Mouse (Mus musculus) gastrocnemius, adult 2 months (tissue): ENCODE results near the gene Olfr877. TPM values are rescaled to one million over a fixed set of nuclear protein-coding genes. Genes with fewer than 3 reads are reported as not detected.

ENCODE experiments used
- DNase-seq: peaks from one replicate; pipeline ENCODE4 v3.0.0; 2022
- H3K27ac ChIP-seq: fragments of 200-600 bp; 2 replicates; pipeline ENCODE4 v1.8.1; 2022; ENCODE audit warnings: mild to moderate bottlenecking
- H3K4me3 ChIP-seq: fragments of 200-600 bp; 2 replicates; pipeline ENCODE4 v1.8.1; 2022; ENCODE audit warnings: mild to moderate bottlenecking, moderate library complexity
- CTCF ChIP-seq: fragments of 200-600 bp; IDR thresholded peaks from 2 replicates; pipeline ENCODE4 v1.8.1; 2022; ENCODE audit warnings: antibody characterized with exemption, mild to moderate bottlenecking, moderate library complexity
- intact Hi-C: fragments of 180-260 bp; cut with DNase I; formaldehyde crosslinking; loops from one replicate; pipeline ENCODE4 v1.15.1; 2025
- long read RNA-seq, 2 experiments: library from polyadenylated mRNA; stranded (forward); transcript quantifications; one replicate each; pipeline ENCODE4 v2.0.0; 2021
- total RNA-seq, 2 experiments: library from RNA; stranded (reverse); gene quantifications; 2 replicates each; pipeline ENCODE4 v1.2.3; 2021

Olfr877 gene
- total RNA-seq, result not detected
- long read RNA-seq, experiment 1, result 0 reads
- long read RNA-seq, experiment 2, result 0 reads

DNA sequence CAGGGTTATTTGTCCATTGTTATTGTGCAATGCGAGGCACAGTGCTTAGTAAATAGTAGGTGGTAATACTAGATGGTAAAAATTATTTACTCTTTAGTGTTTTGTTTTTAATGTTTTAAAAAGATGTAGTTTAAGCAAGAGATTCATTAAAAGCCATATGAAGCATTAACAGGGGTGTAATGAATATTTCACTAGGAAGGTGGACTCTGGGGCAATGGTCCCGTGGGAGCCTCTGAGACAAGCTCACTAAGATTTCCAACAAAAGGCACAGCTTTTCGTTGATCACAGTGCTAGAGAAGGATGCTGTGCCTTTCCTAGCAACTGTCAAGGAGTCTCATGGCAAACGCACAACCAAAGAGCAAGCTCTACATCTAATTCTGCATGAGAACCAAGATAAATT, at the start of gene Olfr877:
Gene Olfr877 (plus strand): TSS at position 301 of the 400 bp plus-strand sequence.
- TF ChIP-seq CTCF, result no peak
- no peak within 1 kb of the TSS for H3K27ac ChIP-seq
- no peak within 1 kb of the TSS for H3K4me3 ChIP-seq
- intact Hi-C loops, result no loop called here
- DNase-seq, result no peak

- H3K4me3 ChIP-seq, result no peak overlapping the region
- no peak for DNase-seq
- H3K27ac ChIP-seq, result no peak overlapping the region
- TF ChIP-seq CTCF, result no peak
- intact Hi-C loops, result no loop called here
Measured at GRCm38 (mm10) chr9:37807235-37807634, 46.8 kb upstream of the Olfr877 start.

GRCm38 (mm10) chr9:37808456-37808855, 45.6 kb upstream of the Olfr877 start:
- Histone ChIP-seq H3K4me3 (no peak overlapping the region), H3K27ac (no peak overlapping the region)
- DNase-seq, result no peak
- intact Hi-C loops, result no loop called here
- no peak for TF ChIP-seq CTCF

DNA sequence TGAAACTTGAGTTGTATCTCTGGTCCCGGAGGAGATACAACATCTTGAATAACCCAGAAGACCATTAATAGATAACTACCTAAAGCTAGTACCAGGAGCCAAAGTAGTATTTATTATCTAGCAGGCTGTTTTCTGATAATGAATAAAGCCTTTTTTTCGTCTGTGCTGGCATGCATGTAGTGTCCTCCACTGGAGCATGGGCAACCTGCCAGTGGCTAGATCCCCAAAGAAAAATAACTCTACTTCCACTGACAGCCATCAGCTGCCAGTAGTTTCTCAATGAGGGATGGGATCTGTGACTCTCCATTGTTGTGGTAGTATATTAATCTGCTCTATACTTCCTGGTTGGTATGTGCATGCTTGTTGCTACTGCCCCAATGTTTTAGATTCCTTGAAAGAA, 45.1 kb upstream of the Olfr877 start:
- intact Hi-C loops, result no loop called here

GRCm38 (mm10) chr9:37814696-37815095, 39.4 kb upstream of the Olfr877 start:
- H3K4me3 ChIP-seq, result no peak overlapping the region
- no peak for TF ChIP-seq CTCF
- no peak overlapping the region for H3K27ac ChIP-seq
- no peak for DNase-seq
- intact Hi-C loops, result no loop called here

More for the DNA sequence above, 45.1 kb upstream of the Olfr877 start:
- TF ChIP-seq CTCF, result no peak
- no peak for DNase-seq
- Histone ChIP-seq H3K27ac (no peak overlapping the region), H3K4me3 (no peak overlapping the region)

DNA sequence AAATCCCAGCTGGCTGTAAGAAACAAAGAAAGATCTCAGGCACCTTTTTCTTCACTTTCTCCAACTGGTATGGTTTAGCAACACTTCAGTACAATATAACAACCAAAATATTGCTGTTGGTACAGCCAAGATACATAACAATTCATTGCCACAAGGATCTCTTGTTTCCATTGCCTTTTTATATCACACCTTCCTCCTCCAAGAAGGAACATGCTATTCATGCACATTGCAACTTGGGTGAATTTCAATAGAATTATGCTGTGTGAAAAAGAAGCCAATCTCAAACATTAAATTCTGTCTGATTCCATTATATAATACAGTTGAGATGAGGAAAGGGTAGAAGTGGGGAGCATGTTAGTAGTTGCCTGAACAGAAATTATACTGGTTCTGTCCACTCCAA, 24.2 kb upstream of the Olfr877 start:
- no peak for DNase-seq
- Histone ChIP-seq H3K4me3 (no peak overlapping the region), H3K27ac (no peak overlapping the region)
- intact Hi-C loops, result no loop called here
- no peak for TF ChIP-seq CTCF

- intact Hi-C loops, result no loop called here
- H3K4me3 ChIP-seq, result no peak overlapping the region
- no peak for DNase-seq
- no peak for TF ChIP-seq CTCF
- no peak overlapping the region for H3K27ac ChIP-seq
Measured at GRCm38 (mm10) chr9:37833341-37833740, 20.7 kb upstream of the Olfr877 start.

- no peak overlapping the region for H3K27ac ChIP-seq
- TF ChIP-seq CTCF, result no peak
- intact Hi-C loops, result no loop called here
- no peak overlapping the region for H3K4me3 ChIP-seq
- DNase-seq, result no peak
Measured at GRCm38 (mm10) chr9:37849267-37849666, 4.8 kb upstream of the Olfr877 start.

- no peak for TF ChIP-seq CTCF
- no peak overlapping the region for H3K4me3 ChIP-seq
- DNase-seq, result no peak
- intact Hi-C loops, result no loop called here
- no peak overlapping the region for H3K27ac ChIP-seq
Measured at GRCm38 (mm10) chr9:37863325-37863724, 9.3 kb downstream of the Olfr877 start.

DNA sequence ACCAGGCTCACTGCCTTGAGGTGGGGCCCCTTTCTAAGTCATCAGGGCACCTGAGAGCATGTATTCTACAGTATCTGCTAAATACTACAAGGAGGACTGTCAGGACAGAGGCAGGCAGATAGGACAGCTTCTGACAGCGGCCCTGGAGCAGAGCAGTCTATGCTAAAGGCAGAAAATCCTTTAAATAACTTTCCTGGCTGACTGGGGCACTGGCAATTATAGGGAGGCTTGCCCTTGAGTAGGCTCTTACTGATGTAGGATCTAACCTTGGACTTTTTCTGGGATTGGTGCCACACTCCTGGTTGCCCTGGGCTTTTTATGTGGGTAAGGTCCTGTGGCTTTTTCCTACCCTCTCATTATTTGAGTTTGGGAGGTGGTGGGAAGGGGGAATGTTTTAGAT, 16.2 kb downstream of the Olfr877 start:
- intact Hi-C loops, result no loop called here
- TF ChIP-seq CTCF, result no peak
- Histone ChIP-seq H3K27ac (no peak overlapping the region), H3K4me3 (no peak overlapping the region)
- no peak for DNase-seq

GRCm38 (mm10) chr9:37871097-37871496, 17.0 kb downstream of the Olfr877 start:
- Histone ChIP-seq H3K27ac (no peak overlapping the region), H3K4me3 (no peak overlapping the region)
- intact Hi-C loops, result no loop called here
- no peak for TF ChIP-seq CTCF
- no peak for DNase-seq

GRCm38 (mm10) chr9:37871536-37871935, 17.5 kb downstream of the Olfr877 start:
- H3K27ac ChIP-seq, result no peak overlapping the region
- DNase-seq, result no peak
- no peak overlapping the region for H3K4me3 ChIP-seq
- intact Hi-C loops, result no loop called here
- no peak for TF ChIP-seq CTCF

DNA sequence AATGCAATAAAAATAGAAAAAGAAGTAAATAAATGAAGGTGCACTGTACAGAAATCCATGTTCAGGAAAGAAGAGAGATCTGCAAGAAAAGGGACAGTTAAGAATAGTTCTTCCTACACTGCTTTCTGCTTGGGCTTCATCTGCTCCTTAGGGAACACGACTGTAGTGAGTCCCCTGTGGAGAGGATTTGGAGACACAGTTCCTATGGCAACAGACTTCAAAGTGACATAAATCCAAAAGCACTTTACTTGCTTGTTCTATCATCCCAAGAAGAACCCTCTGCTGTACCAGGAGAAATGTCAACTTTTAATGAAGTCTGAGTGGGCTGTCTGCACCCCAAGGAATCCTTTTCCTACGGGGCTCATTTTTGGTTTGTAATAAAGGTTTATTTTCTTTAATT, 36.9 kb downstream of the Olfr877 start:
- TF ChIP-seq CTCF, result no peak
- no peak for DNase-seq
- Histone ChIP-seq H3K27ac (no peak overlapping the region), H3K4me3 (no peak overlapping the region)
- intact Hi-C loops, result no loop called here

GRCm38 (mm10) chr9:37896661-37897060, 42.6 kb downstream of the Olfr877 start, which contains the start of gene Olfr145:
Gene Olfr145 (plus strand): TSS chr9:37896724.
- intact Hi-C loops, result no loop called here
- no peak for TF ChIP-seq CTCF
- H3K27ac ChIP-seq, result no peak within 1 kb of the TSS
- no peak for DNase-seq
- no peak within 1 kb of the TSS for H3K4me3 ChIP-seq

DNA sequence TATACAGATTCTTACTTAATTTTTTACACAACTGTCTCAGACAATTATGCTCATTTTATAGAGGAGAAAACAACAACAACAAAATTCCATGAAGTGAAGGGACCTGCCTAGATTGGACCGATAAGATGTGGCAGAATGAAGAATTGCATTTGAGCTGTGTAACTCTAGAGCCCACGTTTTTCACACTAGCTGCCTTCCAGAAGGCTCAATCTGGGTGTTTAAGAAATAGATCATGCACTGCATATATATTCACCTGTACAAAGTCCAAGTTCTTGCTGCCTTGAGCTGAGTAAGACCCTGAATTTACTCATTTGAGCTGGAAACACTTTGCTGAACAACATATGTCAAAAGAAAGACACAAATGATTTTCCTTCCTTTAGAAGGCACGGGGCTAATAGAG, 51.5 kb downstream of the Olfr877 start:
- Histone ChIP-seq H3K27ac (no peak overlapping the region), H3K4me3 (no peak overlapping the region)
- no peak for DNase-seq
- intact Hi-C loops, result no loop called here
- TF ChIP-seq CTCF, result no peak

Other genes starting within 250 kb of the Olfr877 start
- gene Spa17, start 240.5 kb upstream of the Olfr877 start, total RNA-seq, result 1 to 10 TPM; 3.1 to 4.1 TPM
- 10 to 100 TPM; 29.3 to 31.7 TPM for gene Tbrg1, start 197.0 kb upstream of the Olfr877 start, total RNA-seq
- gene Panx3, start 185.0 kb upstream of the Olfr877 start, total RNA-seq, result not detected
- gene Olfr160, start 138.0 kb upstream of the Olfr877 start, total RNA-seq, result not detected
- gene Olfr874, start 109.2 kb upstream of the Olfr877 start, total RNA-seq, result not detected
- gene Olfr875, start 82.4 kb upstream of the Olfr877 start, total RNA-seq, result not detected
- gene Olfr876, start 51.2 kb upstream of the Olfr877 start, total RNA-seq, result not detected
- gene Olfr145, start 42.5 kb downstream of the Olfr877 start, total RNA-seq, result not detected
- not detected for gene Olfr878, start 63.6 kb downstream of the Olfr877 start, total RNA-seq
- not detected for gene Olfr881, start 137.6 kb downstream of the Olfr877 start, total RNA-seq
- not detected for gene Olfr883, start 171.5 kb downstream of the Olfr877 start, total RNA-seq
- gene Olfr884, start 192.3 kb downstream of the Olfr877 start, total RNA-seq, result not detected
- not detected for gene Olfr885, start 207.1 kb downstream of the Olfr877 start, total RNA-seq
- gene Olfr887, start 229.8 kb downstream of the Olfr877 start, total RNA-seq, result not detected